Mouse (Mus musculus) megakaryocyte, embryonic 14.5 days (primary cell): ENCODE results near the gene Clasp2.

Experiments
- FLI1 ChIP-seq: IDR thresholded peaks from 2 replicates; pipeline ENCODE4 v1.6.1; 2012; ENCODE audit warnings: low read length, inconsistent platforms, mixed read lengths
- GATA1 ChIP-seq: IDR thresholded peaks from 3 replicates; pipeline ENCODE4 v1.6.1; 2012; ENCODE audit warnings: mixed read lengths, low read length, inconsistent platforms, borderline replicate concordance

DNA sequence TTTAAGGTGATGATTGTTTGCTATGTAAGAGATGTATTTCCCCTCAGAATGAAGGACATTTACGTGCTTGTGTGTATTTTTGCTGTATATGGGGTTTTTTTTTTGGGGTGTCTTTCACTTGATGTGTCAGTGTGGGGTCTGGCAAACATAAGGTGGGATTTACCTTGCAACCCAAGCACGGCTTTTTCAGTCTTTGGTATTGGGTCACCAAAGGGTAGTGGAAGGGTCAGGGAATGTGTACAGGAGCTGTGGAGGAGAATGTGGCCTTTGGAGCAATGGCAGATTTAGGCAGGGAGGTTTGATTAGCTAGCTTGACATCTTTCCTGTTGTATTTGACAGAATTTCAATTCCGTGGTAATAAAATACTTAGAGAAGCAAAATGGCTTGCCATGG is 52.2 kb downstream of the Clasp2 start:
- TF ChIP-seq GATA1: no peak
- TF ChIP-seq FLI1: no peak
